Mouse (Mus musculus) liver, embryonic 14.5 days (tissue): ENCODE results near the gene Ppm1l.

Experiments used
- CTCF ChIP-seq: IDR thresholded peaks from 2 replicates; pipeline ENCODE4 v1.5.1; 2016; ENCODE audit warnings: antibody characterized with exemption, low read depth, control low read depth
- EP300 ChIP-seq: IDR thresholded peaks from 2 replicates; pipeline ENCODE4 v1.6.1; 2016; ENCODE audit warnings: antibody characterized with exemption, low read depth

- no peak for TF ChIP-seq CTCF
- no peak for TF ChIP-seq EP300
These were observed 43.7 kb downstream of the Ppm1l start for GRCm38 (mm10) chr3:69360263-69360895.
